Mouse (Mus musculus) thymus, adult 2 months (tissue): ENCODE results near the gene Osm.

Source experiments
- CTCF ChIP-seq: fragments of 200-500 bp; IDR thresholded peaks from 2 replicates; pipeline ENCODE4 v1.5.1; 2012; ENCODE audit warnings: mild to moderate bottlenecking, control low read depth, low read length, moderate library complexity, borderline replicate concordance; ENCODE audit not compliant: control insufficient read depth, poor library complexity, insufficient read depth; ENCODE audit errors: extremely low read depth
- POLR2A ChIP-seq: fragments of 200-500 bp; IDR thresholded peaks from 2 replicates; pipeline ENCODE4 v1.6.1; 2012; ENCODE audit warnings: mild to moderate bottlenecking, low read length, control low read depth, moderate library complexity; ENCODE audit not compliant: control insufficient read depth, poor library complexity, insufficient read depth; ENCODE audit errors: extremely low read depth

- no peak for TF ChIP-seq CTCF
- no peak for TF ChIP-seq POLR2A
Observed at GRCm38 (mm10) chr11:4250290-4250689, 14.1 kb downstream of the Osm start.
